Mouse (Mus musculus): ENCODE results near the gene Fntb. TPM values are rescaled to one million over a fixed set of nuclear protein-coding genes. Genes with fewer than 3 reads are reported as not detected.
"Not testable (repeated sequence)": the region's sequence is repeated elsewhere in the genome, so short reads cannot be mapped to it uniquely, and the experiment has no call there.

The Fntb gene
- total RNA-seq, 2 experiments from 2014 or later, result 11.7 to 12.1 TPM

DNA sequence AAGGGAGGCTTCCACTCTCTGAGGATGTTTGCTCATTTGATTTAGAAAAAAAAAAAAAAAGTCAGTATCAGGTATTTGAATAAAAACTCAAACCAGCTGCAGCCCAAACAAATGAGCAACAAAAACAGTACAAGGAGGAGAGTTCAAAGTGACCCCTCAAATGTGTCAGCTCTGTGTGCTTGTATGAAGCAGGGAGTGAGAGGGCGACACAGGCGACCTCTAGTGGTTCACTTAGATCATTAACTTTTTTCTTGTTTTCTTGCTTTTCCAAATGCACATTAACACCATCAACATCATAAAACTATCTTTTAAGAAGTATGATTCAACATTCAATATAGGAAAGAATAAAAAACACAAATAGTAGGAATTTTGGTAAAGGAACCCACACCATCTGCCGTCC is 67.3 kb downstream of the Fntb start:
- DNase-seq (ENCODE audit: low spot score), result no peak

DNA sequence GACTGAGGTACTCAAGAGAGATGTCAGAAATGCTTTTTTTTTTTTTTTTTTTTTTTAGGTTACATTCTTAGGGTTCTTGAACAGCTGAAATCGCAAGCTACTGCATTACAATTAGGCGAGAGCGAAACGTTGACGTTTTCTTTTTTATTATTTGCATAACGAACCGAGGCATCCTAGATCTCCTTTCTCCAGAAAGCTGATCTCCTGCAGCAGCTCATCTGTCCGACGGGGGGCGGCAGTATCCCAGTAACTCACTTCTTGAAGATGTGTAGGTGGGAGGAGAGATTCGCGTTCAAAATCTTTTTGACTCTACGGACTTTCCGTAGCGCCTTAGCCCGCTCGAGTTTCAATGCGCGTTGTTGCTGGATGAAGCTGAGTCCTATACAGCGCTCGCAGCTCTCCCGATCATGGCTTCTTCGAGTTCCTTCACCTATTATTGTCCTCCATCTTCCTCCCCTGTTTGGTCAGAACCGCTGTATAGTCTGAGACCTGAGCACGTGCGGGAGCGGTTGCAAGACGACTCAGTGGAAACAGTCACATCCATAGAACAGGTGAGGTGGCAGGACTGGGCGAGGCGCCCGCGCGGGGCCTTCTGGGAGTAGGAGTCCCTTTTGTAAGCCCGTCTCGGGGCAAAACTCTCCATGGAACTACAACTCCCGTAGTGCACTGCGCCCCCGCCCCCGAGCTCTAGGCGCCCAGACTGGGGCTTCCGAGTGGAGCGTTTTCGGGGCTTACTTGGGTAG is 71.9 kb downstream of the Fntb start:
- peak; percentile 97 for DNase-seq (ENCODE audit: low spot score)

DNA sequence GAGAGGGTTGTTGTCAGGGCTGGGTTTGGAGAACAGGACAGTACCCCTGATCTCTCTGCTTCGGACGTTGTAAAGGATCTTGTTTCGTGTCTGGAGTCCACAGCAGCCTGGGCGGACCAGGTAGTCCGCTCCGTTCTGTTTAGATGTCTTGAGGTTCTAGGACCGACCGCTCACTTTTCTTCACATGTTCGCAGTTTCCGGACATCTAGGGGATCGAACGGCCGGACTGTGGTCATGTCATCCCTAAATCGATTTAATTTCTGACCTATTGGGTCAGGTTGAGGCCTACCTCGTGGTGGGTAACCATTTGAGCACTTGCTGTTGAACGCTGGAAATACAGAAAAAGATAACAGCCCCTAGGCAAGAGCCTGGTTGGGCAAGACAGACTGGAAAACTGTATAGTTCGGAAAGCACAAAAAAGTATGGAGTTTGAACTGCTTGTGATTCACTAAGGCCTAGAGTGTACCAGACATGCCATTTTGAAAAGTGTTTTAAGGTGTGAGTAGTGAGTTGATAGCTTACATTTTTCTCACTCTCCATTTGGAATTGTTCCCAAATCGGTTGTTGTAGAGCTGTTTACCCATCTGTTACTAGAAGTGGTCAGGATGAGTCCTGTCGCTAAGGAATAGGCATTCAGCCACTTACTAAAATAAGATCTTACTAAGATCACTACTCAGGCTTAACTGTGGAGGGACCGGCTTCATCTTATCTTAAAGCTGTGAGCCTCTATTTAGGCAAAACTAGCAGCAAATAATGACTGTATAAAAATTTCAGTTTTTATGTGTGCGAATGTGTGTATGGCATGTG is 72.7 kb downstream of the Fntb start:
- DNase-seq (ENCODE audit: low spot score), result no peak

DNA sequence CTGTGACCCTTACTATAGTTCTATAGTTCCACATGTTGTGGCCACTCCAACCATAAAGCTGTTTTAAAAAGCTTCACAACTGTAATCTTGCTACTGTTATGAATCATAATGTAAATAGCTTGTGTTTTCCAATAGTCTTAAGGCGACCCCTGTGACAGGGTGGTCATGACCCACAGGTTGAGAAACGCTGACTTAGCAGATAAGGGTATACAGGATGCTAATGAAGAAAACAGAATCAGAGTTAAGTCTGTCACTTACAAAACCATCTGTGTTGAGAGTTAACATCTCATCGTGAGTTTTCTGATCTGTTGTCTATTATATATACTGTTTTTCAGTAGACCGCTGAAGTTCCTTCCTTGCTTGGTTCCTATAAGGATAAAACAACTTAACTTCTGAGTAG is 73.9 kb downstream of the Fntb start:
- DNase-seq (ENCODE audit: low spot score), result no peak

DNA sequence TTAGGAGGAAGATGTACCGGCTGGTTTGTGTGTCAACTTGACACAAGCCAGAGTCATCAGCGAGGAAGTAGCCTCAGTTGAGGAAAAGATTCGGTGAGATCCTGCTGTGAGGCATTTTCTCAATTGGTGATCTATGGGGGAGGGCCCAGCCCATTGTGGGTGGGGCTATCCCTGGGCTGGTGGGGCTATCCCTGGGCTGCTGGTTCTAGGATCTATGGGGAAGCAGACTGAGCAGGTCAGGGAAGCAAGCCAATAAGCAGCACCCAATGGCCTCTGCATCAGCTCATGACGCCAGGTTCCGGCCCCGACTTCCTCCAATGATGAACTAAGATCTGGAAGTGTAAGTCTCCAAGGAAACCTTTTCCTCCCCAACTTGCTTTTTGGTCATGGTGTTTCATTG is 74.7 kb downstream of the Fntb start:
- DNase-seq (ENCODE audit: low spot score), result no peak

DNA sequence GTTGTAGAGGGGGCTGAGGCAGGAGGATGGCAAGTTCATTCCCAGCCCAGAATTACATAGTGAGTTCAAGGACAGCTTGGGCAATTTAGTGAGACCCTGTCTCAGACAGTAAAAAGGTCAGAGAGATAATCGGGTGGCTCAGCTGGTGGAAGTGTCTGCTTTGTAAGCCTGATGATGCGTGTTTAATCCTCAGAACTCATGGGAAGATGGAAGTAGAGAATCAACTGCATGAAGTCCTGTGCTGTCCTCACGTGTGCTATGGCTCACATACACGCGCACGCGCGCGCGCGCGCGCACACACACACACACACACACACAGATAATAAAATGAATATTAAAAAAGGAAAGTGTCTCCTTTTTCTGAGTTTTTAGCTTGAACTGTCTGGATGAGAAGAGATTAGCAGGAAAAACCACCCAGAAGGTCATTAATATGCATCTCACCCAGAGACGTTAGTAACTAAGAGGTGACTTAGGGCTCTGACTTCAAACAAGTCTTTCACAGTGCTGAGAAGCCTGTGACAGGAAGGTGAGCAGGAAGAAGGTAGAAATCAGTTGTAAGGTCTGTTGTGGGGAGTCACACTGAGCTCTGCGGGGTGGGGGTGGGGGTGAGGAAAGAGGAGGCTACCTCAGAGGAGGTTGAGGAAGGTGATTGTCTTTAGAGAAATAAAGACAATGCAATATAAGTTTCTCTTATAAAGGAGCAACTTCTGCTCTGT is 79.1 kb downstream of the Fntb start:
- DNase-seq (ENCODE audit: low spot score), result no peak

DNA sequence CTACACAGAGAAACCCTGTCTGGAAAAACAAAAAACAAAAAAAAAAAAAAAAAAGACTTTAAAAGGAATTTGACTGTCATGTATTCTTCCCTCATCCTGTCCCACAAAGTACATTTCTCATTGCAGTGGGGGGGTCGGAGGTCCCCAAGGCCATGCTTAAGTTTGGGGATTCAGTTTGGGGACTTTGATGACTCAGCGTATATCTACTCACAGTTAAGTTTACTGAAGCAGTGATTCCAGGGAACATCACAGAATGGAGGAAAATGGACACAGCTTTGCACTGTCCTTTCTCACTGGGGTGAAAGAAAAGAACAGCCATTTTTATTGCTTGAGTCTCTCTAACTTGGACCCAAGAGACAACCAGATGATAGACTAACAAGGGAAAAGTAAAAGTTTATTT is 87.0 kb downstream of the Fntb start:
- no peak for DNase-seq (ENCODE audit: low spot score)

DNA sequence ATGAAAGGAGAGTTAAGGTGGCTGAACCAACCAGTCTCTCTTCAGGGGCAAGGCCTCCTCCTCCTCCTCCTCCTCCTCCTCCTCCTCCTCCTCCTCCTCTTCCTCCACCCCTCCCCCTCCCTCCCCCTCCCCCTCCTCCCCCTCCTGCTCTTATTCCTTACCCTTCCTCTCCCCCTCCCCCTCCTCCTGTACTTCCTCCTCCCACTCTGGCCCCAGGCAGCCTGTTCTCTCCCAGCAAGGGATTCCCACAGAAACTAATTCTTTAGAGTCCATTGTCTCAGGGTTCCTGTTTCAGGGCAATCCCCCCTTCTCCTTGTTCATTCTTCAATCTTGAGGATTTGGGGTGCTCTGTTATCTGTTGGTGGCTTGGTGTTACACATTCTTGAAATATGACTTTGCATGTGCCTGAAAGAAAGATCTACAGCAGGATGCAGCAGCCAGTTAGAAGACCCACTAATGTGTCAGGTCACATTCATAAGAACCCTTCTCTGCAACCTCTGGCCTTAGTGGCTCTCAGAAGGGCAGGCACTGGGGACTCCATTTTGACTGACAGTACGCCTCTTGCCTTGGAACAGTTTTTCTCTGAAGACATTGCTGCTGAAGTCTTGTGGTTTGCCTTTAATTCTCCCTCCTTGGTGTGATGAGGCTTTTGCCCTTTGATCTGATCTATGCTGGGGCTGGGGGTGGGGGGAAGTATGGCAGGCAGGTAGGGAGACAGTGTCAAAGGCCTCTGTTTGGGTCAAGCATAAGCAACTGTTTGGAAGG is 88.2 kb downstream of the Fntb start:
- DNase-seq (ENCODE audit: low spot score), result no peak

DNA sequence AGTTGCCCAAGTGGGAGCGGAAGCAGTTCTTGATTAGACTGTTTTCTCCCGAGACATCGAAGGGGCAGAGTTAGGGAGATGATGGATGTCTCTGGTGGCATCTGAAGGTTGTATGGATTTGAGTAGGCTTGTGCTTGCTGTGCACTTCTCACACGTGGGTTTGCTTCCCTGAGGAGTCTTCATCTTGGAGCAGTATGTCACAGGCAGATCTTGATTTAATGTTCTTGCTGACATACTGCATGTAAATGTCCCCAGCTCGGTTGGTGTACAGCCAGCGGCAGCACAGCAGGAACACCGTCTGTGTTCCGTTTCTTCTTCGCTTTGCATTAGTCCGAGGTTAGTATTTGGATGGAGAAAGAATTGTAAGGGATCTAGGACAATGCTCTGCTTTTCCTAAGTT is 91.7 kb downstream of the Fntb start:
- DNase-seq (ENCODE audit: low spot score), result no peak

DNA sequence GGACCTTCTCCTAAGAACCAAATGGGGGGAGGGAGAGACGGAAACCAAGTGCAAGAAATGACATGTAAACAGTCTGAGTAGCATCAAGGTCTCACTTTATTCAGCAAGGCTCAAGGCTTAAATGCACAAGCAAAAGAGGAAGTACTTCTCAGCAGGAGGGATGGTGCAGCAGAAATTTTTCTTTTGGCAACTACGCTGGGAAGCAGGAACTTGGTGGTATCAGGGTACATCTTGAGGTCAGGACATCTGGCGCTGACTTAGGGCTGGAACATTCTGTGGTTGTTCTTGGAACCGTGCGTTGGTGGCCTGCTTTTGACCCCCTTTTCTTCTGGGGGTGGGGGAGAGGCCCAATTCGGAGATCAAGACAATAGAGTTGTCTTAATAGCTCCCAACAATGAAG is 93.4 kb downstream of the Fntb start:
- not testable (repeated sequence) for DNase-seq (ENCODE audit: low spot score)

DNA sequence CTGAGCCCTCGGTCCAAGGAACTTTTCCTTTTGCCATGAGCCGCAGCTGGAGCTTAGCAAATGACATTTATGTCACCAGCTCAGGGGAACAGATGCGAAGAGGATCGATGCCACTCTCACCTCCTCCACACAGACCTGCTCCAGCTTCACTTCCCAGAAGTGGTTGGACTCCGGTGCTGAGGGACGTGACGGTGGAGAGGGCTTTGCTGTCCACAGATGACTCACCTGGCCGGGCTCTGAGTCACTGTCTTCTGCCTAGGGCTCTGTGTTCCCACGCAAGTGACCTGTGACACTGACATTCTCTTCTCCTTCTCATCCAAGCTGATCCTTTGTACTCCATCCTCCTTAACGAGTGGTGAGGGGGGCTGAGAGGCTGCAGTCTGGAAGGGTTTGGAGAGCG is 98.3 kb downstream of the Fntb start:
- no peak for DNase-seq (ENCODE audit: low spot score)

DNA sequence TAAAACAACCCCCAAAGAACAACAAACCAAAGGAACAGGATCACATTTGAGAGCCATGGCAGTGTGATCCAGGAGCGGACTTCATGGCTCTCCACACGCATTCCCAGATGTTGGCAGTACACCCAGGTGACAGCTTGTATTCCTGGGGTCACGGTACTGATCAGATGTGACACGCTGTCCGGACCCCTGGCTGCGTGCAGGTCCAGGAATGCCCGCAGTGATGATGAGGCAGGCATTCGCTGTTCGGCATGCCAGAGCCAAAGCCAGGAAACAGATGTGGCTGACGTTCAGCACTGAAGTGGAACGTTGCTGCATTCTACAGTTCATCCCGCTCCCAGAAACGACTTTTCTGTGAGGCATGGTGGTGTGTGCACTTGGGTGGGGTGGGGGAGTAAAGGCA is 99.9 kb downstream of the Fntb start:
- DNase-seq (ENCODE audit: low spot score), result no peak

DNA sequence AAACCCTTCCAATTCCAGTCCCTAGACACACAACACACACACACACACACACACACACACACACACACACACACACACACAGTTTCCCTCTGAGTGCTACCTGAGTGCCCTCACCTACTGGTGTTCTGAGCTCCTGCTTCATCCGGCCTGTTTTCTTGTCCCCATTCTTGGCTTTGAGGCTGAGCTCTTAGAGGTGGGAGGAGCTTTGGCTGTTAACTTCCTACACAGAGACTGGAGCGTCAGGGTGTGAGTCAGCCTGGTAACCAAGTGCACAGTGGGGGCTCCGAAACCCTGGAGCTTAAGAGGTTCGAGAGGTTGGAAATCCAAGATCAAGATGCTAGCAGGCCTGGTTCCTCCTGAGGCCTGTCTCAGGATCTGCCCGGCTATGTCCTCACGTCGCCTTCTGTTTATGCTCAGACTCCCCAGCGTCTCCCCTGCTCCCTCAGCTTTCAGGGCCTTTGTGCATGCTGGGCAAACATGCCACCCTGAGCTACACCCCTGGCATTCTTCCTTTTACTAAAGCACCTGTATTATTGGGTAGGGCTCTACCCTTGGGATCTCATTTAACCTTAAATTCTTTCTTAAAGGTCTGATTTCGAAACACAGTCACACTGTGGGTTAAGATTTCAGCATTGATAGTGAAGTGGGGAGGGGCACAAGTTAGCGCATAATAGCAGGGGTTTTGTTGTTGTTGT is 102.3 kb downstream of the Fntb start:
- no peak for DNase-seq (ENCODE audit: low spot score)

DNA sequence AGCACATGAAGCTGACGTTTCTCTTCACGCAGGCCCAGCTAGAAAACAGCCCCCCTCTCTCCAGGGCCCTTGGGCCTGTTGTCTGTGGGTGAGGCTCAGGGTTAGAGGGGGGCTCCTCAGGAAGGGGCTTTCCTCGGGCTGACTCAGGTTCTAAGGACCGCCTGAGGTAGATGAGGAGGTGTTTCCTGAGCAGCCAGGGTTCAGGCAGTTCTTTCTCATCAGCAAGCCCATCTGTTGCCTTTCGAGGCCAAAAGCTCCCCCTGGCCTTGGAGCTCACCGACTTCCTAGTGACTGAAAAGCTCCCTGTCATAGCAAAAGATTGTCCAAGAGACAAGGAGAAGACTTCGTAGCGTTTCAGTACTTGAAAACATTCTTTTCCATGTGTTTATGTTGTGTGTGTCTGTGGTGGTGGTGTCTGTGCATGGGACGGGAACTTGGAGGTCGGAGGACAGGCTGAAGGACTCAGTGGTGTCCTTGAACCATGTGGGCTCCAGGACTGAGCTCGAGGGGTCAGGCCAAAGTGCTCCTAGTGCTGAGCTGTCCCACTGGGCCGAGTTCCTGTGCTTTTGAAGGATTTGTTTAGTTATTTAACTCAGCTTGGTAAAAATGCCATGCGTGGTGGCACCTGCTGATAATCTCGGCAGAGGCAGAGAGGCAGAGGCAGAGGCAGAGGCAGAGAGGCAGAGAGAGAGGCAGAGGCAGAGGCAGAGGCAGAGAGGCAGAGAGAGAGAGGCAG is 103.2 kb downstream of the Fntb start:
- DNase-seq (ENCODE audit: low spot score), result no peak

DNA sequence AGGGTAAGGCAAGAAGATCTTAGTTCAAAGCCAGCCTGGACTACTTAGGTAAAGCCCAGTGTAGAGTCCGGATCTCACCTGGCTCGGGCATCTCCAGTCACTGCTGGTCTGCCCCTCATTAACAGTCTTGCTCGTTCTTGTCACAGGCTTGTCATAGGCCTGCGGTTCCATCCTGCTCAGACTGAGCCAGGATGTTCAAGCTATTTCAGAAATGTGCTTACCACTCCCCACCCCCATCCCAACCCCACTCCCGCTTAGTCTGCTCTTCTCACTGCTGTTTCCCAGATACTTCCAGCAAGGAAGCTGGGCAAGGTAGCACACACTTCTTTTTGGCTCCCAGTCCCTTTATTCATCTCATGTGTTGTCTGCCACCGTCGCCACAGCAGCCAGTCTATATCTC is 104.2 kb downstream of the Fntb start:
- no peak for DNase-seq (ENCODE audit: low spot score)

DNA sequence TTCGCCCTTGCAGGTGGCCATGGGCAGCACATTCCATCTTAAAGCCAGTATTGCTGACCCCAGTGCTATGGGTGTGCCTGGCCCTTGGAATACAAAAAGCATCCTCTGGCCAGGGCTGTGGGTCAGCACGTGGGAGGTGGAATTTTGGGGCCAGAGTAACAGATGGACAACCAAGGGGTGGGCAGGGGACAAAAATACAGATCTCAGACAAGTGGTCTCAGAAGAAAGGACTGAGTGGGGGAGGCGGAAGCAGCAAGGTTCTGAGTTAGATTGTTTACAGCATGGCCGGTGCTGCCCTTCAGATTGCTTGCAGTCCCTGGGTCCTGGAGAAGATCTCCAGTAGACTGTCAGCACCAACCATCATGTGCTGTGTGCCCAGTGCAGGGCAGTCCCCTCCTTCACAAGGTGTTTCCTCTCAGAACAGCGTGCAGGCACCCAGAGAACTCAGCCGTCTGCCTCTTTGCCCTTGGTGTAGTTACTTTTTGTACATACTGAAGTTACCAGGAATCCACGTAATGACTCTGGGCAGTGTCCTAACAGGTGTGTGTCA is 107.5 kb downstream of the Fntb start:
- no peak for DNase-seq (ENCODE audit: low spot score)

DNA sequence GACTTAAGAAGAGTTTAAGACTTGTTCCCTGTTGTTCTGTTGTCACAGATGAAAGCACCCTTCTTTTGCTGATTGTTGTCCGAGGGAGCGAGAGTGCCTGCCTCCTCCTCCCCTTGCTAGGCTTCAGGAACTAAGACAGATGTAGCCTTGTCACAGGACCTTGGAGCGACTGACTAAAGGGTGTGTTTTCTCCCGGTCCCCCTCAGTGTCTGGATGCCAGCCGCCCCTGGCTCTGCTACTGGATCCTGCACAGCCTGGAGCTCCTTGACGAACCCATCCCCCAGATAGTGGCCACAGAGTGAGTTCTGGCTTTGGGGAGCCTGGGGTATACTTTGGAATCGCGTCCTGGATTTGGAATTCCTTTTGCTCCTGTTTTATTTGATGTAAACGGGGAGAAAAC is 109.4 kb downstream of the Fntb start:
- DNase-seq (ENCODE audit: low spot score), result no peak

DNA sequence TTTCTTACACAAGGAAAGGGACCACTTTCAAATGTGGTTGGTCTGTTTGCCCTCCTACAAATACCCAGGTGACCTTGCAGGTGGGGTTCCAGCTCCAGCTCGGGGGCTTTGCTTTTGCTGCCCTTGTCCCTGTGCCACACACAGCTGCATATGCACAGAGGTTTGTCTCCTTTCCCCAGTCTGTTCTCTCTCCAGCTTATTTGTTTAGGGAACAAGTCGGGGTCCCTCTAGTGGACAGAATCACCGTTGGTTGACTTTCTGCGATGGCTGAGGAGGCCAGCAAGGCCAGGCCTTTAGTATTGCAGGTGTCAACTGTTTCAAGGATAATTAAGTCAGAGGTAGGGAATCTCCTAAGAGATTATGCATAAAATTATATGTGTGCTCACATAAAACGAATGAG is 113.9 kb downstream of the Fntb start:
- DNase-seq (ENCODE audit: low spot score), result peak; percentile 75

DNA sequence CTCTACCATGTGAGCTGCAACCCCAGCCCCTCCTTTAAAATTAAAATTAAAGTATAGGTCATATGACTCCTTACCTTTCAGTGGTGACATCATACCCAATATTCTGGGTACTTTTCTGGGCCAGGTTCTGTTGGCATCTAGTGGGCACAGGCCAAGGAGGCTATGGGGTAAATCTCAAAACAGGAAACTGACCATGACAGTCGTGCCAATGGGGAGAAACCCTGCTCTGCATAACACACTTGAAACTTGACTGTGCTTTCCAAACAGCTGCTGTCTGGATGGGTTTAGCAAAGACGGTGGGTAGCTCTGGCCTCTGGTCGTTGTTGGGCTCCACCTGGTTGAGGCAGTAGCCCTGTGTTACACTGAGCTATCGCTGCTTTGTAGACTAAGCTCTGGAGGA is 114.7 kb downstream of the Fntb start:
- no peak for DNase-seq (ENCODE audit: low spot score)

DNA sequence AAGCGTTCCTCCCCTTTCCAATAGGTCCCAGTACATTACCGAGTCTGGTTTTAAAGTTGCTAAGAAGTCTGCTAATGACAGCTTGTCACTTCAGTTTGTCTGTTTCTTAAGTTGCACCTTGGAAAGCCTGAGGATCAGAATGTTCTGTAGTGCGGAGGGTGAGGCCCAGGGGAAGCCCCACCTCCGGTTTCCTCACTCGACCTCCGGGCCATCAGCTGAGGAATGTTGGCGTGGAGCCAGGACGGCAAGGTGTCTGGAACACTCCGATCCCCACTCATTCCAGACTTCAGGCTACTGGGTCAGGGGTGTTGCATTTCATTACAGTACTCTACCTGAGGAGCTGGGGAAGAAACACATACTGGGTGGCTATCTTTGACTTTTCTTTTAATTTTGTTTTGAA is 118.4 kb downstream of the Fntb start:
- peak; percentile 96 for DNase-seq (ENCODE audit: low spot score)

Data from gastrocnemius, adult 18-20 months (tissue).